Mouse (Mus musculus) olfactory bulb, adult 2 months (tissue): ENCODE results near the gene Simc1.

Source experiments
- CTCF ChIP-seq: fragments of 200-500 bp; IDR thresholded peaks from 2 replicates; pipeline ENCODE4 v1.5.1; 2012; ENCODE audit warnings: low read depth, mild to moderate bottlenecking, low read length, moderate library complexity; ENCODE audit not compliant: insufficient read depth
- POLR2A ChIP-seq: fragments of 200-500 bp; IDR thresholded peaks from 2 replicates; pipeline ENCODE4 v1.6.1; 2012; ENCODE audit warnings: mild to moderate bottlenecking, low read depth, low read length, moderate library complexity; ENCODE audit not compliant: insufficient read depth

GRCm38 (mm10) chr13:54593617-54594016 lies 90.0 kb downstream of the Simc1 start:
- TF ChIP-seq CTCF = no peak
- no peak for TF ChIP-seq POLR2A
